Mouse (Mus musculus) testis, adult 10 weeks (tissue): ENCODE measurements around the gene Mfap3. TPM values are rescaled to one million over a fixed set of nuclear protein-coding genes. Genes with fewer than 3 reads are reported as not detected.

Experiments
- polyA plus RNA-seq: library from polyadenylated mRNA; stranded (reverse); fragments of 350-450 nt; fragmentation: Illumina TruSeq; extraction: RNeasy Lipid Tissue Mini Kit (QIAGEN cat#74804); gene quantifications from one replicate; pipeline ENCODE4 v1.2.3, GENCODE M21; 2014; ENCODE audit warnings: low read depth, low replicate concordance

Mfap3 gene
- polyA plus RNA-seq, result 25.4 TPM

DNA sequence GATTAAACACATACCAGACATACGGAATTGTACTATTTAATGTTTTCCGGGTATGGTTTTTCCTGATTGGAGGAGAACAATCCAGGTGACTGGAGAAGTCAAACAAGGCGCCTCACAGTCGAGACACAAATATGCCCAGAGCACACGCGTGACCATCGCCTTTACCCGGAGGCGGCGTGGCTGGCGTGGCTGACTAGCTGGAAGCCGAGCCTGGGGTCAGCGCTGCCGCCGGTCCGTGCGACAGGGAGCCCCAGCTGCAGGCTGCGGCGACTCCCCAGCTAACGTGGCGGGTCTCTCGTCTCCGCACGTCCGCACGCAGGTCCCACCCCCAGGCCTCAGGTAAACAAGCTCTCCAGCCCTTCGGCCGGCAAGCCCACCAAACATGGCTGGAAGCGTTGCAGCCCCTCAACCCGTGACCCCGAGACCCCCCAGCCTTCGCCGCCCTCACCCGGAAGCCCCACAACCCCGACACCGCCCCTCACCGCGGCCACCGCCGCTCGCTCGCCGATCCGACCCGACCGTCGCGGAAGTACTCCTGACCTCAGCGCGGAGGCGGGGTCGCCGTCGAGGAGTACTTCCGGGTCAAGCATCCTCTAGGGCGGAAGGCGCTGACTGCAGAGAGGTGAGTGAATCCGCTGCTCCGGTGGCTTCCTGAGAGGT, at the start of gene Mfap3, which contains the start of gene Fam114a2:
Gene Mfap3, plus strand, starts transcription at position 574 of the 660 bp plus-strand sequence.
Gene Fam114a2, minus strand, starts transcription at position 527 of the 660 bp plus-strand sequence.

Other genes with a start within 250 kb of the Mfap3 start
- gene Fam114a2, start within 50 bp of the Mfap3 start, polyA plus RNA-seq, result 28.7 TPM
- 2.5 TPM for gene Galnt10, start 126.8 kb downstream of the Mfap3 start, polyA plus RNA-seq